Mouse (Mus musculus): ENCODE results near the gene Capza1.

- no peak for TF ChIP-seq CTCF (IDR thresholded peaks at IDR 0.05; ENCODE audit: extremely low read depth, insufficient read length, insufficient replicate concordance, low read depth, low read length)
- TF ChIP-seq POLR2A (IDR thresholded peaks at IDR 0.05; ENCODE audit: low read depth, low read length), result no peak
These were observed 17.7 kb downstream of the Capza1 start for GRCm38 (mm10) chr3:104846601-104847000.
